Mouse (Mus musculus) hindbrain, embryonic 16.5 days (tissue): ENCODE results near the gene Cd81. TPM values are rescaled to one million over a fixed set of nuclear protein-coding genes. Genes with fewer than 3 reads are reported as not detected.

ENCODE experiments used
- ATAC-seq: fragments of 200-750 bp; cut with Nextera tagmentation; 2 replicates; pipeline ENCODE4 v1.8.0; 2017; ENCODE audit warnings: moderate TSS enrichment, moderate library complexity
- H3K27ac ChIP-seq: fragments of 300-500 bp; sonication (generic); 2 replicates; pipeline ENCODE4 v1.5.1; 2014; ENCODE audit warnings: low read depth, mild to moderate bottlenecking, control low read depth, low read length, moderate library complexity
- H3K27me3 ChIP-seq: fragments of 300-500 bp; sonication (generic); replicated peaks from 2 replicates; pipeline ENCODE4 v1.6.1; 2014; ENCODE audit warnings: low read length; ENCODE audit not compliant: control insufficient read depth, insufficient read depth
- H3K36me3 ChIP-seq: fragments of 300-500 bp; sonication (generic); 2 replicates; pipeline ENCODE4 v1.6.1; 2014; ENCODE audit warnings: mild to moderate bottlenecking, low read length, moderate library complexity, mixed read lengths; ENCODE audit not compliant: control insufficient read depth, insufficient read depth
- H3K4me1 ChIP-seq: fragments of 300-500 bp; sonication (generic); 2 replicates; pipeline ENCODE4 v1.6.1; 2014; ENCODE audit warnings: low read depth, low read length; ENCODE audit not compliant: control insufficient read depth, insufficient read depth
- H3K4me2 ChIP-seq: fragments of 300-500 bp; sonication (generic); 2 replicates; pipeline ENCODE4 v1.6.1; 2014; ENCODE audit warnings: mild to moderate bottlenecking, low read length, control low read depth, moderate library complexity
- H3K4me3 ChIP-seq: fragments of 300-500 bp; sonication (generic); 2 replicates; pipeline ENCODE4 v1.5.1; 2014; ENCODE audit warnings: mild to moderate bottlenecking, low read length, control low read depth, moderate library complexity
- H3K9ac ChIP-seq: fragments of 300-500 bp; sonication (generic); 2 replicates; pipeline ENCODE4 v1.6.1; 2014; ENCODE audit warnings: low read depth, mild to moderate bottlenecking, control low read depth, low read length, moderate library complexity
- H3K9me3 ChIP-seq: fragments of 300-500 bp; sonication (generic); 2 replicates; pipeline ENCODE4 v1.6.1; 2014; ENCODE audit warnings: mild to moderate bottlenecking, low read length, moderate library complexity; ENCODE audit not compliant: control insufficient read depth
- WGBS: fragments of 180-500 bp; shearing (Covaris S2); extraction: QIAGEN DNeasy Blood & Tissue Kit; methylation state at CpG from one replicate; pipeline ENCODE4 v1.1.7; 2014; 5-methylcytosine and 5-hydroxymethylcytosine counted together
- polyA plus RNA-seq: library from polyadenylated mRNA; unstranded; fragments of >200 nt; fragmentation: Nextera tagmentation; extraction: Ambion mirVana; gene quantifications from 2 replicates; pipeline ENCODE4 v1.2.1, GENCODE M21; 2015

The Cd81 gene
- polyA plus RNA-seq, 1 experiment from 2014 or later: 585 TPM

DNA sequence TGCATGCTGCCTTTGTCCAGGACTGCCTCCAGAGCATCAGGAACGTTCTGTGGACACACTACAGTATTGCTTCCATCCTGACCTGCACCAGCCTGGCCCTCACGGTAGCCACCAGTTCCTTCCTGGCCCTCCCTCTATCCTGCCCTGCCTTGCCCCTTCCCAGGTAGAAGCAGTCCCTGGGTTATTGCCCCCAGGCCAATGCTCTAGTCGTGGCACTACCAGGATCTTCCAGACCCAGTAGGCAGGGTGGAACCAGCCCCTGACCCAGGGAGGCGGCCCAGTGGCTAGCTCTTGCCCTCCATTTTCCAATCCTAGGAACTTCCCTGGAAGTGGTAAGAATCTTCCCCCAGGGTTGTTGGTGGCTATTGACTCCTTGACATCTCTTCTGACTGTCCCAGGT lies 35.4 kb upstream of the Cd81 start:
- Histone ChIP-seq H3K9ac (no peak overlapping the region), H3K27me3 (no peaks in the 10 kb centered on the region), H3K27ac (no peak overlapping the region), H3K4me3 (no peak overlapping the region), H3K4me2 (no peak overlapping the region), H3K36me3 (no peaks in the 10 kb centered on the region), H3K9me3 (no peaks in the 10 kb centered on the region), H3K4me1 (peaks cover 21% of the 10 kb centered on the region)
- no peak for ATAC-seq
- 70% methylated on average over 4 of the region's 4 CpGs for WGBS

DNA sequence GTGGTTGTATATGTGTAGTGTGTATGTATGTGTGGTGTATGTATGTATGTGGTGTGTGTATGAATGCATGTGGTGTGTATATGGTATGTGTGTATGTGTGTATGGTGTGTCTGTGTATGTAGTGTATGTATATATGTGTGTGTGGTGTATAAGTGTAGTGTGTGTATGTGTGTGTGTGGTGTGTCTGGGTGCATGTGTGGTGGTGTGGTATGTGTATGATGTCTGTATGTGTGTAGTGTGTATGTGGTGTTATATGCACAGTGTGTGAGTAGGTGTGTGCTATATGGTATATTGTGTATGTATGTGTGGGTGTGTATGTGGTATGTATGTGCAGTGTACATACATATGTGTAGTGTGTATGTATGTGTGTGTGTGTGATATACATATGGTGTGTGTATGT lies 32.5 kb upstream of the Cd81 start:
- Histone ChIP-seq H3K36me3 (no peaks in the 10 kb centered on the region; the same call in 1 of the 2 replicates), H3K4me3 (no peak overlapping the region), H3K9ac (no peak overlapping the region), H3K4me1 (peaks cover 9% of the 10 kb centered on the region), H3K9me3 (no peaks in the 10 kb centered on the region), H3K27me3 (no peaks in the 10 kb centered on the region), H3K4me2 (no peak overlapping the region), H3K27ac (no peak overlapping the region)
- ATAC-seq: no peak

DNA sequence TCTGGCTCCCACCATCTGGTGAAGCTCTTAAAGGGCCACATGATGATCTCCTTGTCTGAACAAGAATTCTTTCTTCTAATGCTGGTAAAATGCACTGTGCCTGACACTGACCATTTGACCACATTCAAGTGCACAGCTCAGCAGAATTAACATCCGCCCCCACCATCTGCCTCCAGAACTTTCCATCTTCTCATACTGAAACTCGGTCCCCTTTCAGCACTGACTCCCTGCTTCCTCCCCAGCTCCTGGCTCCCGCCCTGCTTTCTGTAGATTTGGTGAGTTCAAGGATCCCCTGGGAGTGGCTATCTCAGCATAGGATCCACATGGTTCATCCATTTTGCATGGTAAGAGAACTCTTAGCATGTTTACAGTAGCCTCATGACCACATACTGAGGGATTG lies 31.8 kb upstream of the Cd81 start:
- H3K27ac ChIP-seq: no peak overlapping the region
- no peaks in the 10 kb centered on the region for H3K9me3 ChIP-seq
- peaks cover 6% of the 10 kb centered on the region for H3K4me1 ChIP-seq
- no peak overlapping the region for H3K4me2 ChIP-seq
- WGBS: 88% methylated on average over 3 of the region's 3 CpGs
- no peak for ATAC-seq
- H3K27me3 ChIP-seq: no peaks in the 10 kb centered on the region
- peaks cover 6% of the 10 kb centered on the region for H3K36me3 ChIP-seq
- H3K9ac ChIP-seq: no peak overlapping the region
- H3K4me3 ChIP-seq: no peak overlapping the region

DNA sequence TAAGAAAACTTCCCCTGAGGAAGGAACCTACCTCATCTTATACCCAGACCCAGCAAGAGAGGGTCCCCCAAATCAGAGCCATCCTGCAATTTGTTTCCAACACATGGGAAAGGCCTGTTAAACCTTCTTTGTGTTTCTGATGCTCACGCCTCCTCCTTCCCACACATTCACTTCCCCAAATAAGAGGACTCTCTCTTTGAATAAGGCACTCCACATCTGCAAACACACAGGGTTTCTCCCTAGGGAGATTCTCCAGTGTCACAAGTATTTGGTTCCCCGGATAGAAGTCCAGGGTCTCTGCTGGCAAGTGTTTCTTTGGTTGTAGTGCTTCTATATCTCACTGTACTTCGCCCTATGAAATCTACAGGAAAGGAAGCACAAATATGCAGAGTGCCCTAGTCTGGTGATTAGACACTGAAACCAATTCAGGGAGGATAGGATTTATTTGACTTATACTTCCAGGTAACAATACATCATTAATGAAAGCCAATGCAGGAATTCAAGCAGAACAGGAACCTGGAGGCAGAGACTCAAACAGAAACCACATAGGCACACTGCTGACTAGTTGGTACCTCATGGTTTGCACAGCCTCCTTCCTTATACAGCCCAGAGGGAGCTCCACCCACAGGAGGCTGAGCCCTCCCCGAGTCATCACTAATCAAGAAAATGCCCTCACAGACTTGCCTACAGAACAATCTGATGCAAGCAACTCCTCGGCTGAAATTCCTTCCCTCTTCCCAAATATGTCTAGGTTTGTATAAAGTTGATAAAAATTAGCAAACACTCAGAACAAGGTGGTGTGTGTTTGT lies 31.0 kb upstream of the Cd81 start:
- no peak overlapping the region for H3K4me2 ChIP-seq
- ATAC-seq: no peak
- no peak overlapping the region for H3K9ac ChIP-seq
- H3K4me3 ChIP-seq: no peak overlapping the region
- H3K9me3 ChIP-seq: no peaks in the 10 kb centered on the region
- no peak overlapping the region for H3K27ac ChIP-seq
- H3K4me1 ChIP-seq: no peaks in the 10 kb centered on the region
- peaks cover 6% of the 10 kb centered on the region for H3K36me3 ChIP-seq
- H3K27me3 ChIP-seq: no peaks in the 10 kb centered on the region
- 67% methylated on average over 5 of the region's 5 CpGs for WGBS

DNA sequence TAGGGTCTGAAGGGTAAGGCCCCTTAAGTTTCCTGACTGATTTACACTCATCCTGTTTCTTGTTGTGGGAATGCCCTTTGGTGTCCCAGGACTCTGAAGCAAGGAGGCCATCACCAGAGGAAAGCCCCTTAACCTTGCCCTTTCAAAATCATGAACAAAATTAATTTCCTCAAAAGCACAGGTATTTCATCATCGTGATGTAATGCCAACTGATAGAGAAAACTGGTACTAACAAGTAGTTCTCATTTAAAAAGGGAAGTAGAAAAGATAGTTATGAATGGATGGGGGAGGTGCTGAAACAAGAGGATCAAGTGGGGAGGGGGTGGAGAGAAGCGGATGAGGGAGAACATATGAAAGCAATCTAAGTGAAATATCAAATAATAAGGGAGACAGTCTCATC lies 29.0 kb upstream of the Cd81 start:
- H3K27ac ChIP-seq: no peak overlapping the region
- H3K4me3 ChIP-seq: no peak overlapping the region
- no peaks in the 10 kb centered on the region for H3K9me3 ChIP-seq
- no peak overlapping the region for H3K4me2 ChIP-seq
- H3K27me3 ChIP-seq: no peaks in the 10 kb centered on the region
- H3K9ac ChIP-seq: no peak overlapping the region
- no peak for ATAC-seq
- H3K36me3 ChIP-seq: peaks cover 9% of the 10 kb centered on the region
- WGBS: 94% methylated on average over 2 of the region's 2 CpGs
- H3K4me1 ChIP-seq: no peaks in the 10 kb centered on the region

DNA sequence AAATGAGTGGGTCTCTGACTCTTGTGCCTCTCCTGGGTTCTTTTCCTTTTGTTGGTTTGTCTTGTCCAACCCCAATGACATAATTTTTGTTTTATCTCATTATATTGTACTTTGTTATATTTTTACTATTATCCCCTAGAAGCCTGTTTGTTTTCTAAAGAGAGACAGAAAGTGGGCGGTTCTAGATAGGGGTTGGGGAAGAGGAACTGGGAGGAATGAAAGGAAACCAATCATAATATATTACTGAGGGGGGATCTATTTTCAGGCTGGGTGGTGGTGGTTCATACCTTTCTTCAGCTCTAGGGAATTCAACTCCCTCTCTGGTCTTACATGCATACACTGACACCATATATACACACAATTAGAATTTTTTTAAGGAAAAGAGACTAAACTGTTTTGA lies 28.2 kb upstream of the Cd81 start:
- 98% methylated on average over 1 of the region's 1 CpGs for WGBS
- no peak overlapping the region for H3K27ac ChIP-seq
- no peak overlapping the region for H3K9ac ChIP-seq
- ATAC-seq: no peak
- H3K4me2 ChIP-seq: no peak overlapping the region
- no peaks in the 10 kb centered on the region for H3K4me1 ChIP-seq
- H3K27me3 ChIP-seq: no peaks in the 10 kb centered on the region
- H3K4me3 ChIP-seq: no peak overlapping the region
- H3K36me3 ChIP-seq: peaks cover 12% of the 10 kb centered on the region
- H3K9me3 ChIP-seq: no peaks in the 10 kb centered on the region

DNA sequence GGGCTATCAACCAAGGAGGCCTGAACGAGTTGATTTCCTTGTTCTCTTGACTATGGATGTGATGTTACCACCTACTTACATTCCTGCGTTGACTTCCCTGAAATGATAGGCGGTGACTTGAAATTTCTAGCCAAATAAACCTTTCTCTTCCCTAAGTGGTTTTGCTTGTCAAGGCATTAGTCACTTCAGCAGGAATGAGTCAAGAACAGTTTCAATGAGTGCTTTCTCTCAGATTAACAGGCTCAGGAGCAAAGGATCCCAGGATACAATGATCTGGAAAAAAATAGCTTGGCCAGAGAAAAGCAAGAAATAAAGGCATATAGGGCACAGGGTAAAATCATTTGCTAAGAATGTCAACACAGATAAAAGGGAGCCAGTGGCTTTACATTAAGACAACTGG lies 27.0 kb upstream of the Cd81 start:
- Histone ChIP-seq H3K4me2 (no peak overlapping the region), H3K27me3 (no peaks in the 10 kb centered on the region), H3K36me3 (peaks cover 15% of the 10 kb centered on the region), H3K4me3 (no peak overlapping the region), H3K27ac (no peak overlapping the region), H3K9ac (no peak overlapping the region), H3K9me3 (no peaks in the 10 kb centered on the region), H3K4me1 (no peaks in the 10 kb centered on the region)
- 93% methylated on average over 3 of the region's 3 CpGs for WGBS
- no peak for ATAC-seq

DNA sequence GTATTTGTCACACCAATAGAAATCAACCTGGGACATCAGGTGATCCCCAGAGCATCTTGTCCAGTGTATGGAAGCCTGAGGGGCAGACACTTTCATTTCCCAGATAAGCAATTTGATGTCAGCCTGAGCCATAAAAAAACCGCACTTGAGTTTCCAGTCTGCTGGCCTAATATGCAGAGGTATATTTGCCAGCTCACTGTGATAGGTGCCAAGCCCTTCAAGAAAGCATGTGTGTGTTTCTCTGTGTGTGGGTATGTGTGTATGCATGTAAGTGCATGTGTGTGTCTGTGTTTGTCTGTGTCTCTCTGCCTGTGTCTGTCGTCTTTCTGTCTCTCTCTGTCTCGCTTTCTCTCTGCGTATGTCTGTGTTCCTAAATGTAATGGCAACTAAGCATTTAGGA lies 25.3 kb upstream of the Cd81 start:
- Histone ChIP-seq H3K9ac (no peak overlapping the region), H3K27me3 (no peaks in the 10 kb centered on the region), H3K36me3 (peaks cover 19% of the 10 kb centered on the region), H3K27ac (no peak overlapping the region), H3K4me2 (no peak overlapping the region), H3K4me1 (no peaks in the 10 kb centered on the region), H3K9me3 (no peaks in the 10 kb centered on the region), H3K4me3 (no peak overlapping the region)
- ATAC-seq: no peak
- 85% methylated on average over 4 of the region's 4 CpGs for WGBS

DNA sequence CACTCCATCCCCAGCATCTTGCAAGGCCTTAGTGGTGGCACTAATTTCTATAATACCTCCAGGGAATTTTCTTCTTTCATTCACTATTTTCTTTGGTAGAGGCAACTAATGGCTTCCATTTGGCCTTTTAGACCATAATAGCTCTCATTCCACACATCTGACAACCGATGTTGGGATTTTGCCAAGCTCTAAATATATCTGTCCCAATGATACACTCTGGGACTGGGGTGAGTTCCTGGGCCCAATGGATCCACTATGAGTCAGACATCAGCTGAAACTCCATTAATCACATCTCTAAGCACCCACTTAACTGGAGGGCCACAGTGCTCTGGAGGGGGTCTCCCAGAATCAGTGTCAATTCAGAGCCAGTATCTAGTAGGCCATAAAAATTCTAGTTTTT lies 20.7 kb upstream of the Cd81 start:
- Histone ChIP-seq H3K36me3 (peaks cover 28% of the 10 kb centered on the region), H3K4me1 (no peaks in the 10 kb centered on the region), H3K27ac (no peak overlapping the region), H3K4me2 (no peak overlapping the region), H3K4me3 (no peak overlapping the region), H3K9ac (no peak overlapping the region), H3K9me3 (no peaks in the 10 kb centered on the region), H3K27me3 (no peaks in the 10 kb centered on the region)
- WGBS: 88% methylated on average over 1 of the region's 1 CpGs
- ATAC-seq: no peak
